Mouse (Mus musculus): Measurements from ENCODE around the gene Ralgds. TPM values are rescaled to one million over a fixed set of nuclear protein-coding genes. Genes with fewer than 3 reads are reported as not detected.

Ralgds gene
- polyA plus RNA-seq, 1 experiment = 133 TPM

DNA sequence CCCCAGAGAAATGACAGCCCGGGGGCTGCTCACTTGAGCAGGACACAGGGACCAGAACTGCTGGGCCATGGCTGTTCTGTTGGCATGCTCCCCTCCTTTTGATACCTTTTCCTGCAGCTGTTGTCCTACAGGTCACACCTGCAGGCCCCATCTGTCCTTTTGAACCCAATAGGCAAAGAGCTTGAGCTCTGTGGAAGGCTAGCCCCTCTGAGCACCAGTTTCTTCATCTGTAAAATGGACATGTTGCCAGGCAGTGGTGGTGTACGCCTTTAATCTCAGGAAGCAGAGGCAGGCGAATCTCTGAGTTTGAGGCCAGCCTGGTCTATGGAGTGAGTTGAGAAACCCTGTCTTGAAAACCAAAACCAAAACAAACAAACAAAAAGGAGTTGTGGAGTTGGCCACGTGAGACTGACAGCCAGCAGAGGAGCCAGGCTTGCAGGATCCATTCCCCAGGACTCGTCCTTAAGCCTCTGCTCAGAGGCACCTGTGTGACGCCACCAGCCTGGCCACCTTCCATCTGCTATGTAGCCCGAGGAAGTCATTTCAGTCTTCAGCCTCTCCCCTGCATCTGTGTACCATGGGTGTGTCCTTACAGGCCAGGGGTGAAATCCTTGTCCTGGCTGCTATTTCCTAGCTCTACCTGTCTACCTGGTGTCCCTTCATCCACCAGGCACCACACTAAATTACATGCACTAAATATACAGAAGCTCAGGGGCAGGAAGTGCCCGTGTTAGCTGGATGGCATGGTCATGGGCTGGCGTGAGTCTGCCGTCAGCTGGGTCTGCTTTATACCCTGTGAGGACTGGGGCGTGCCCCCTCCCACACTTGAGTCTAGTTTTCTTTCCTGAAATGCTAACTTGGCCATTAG, 24.1 kb downstream of the Ralgds start:
- no peaks in the 10 kb centered on the region for H3K27me3 ChIP-seq (ENCODE audit: control insufficient read depth, insufficient read depth, low read length)
- WGBS = 28% methylated on average over 11 of the region's 11 CpGs
- H3K4me3 ChIP-seq (replicated peaks; ENCODE audit: insufficient read depth, low read depth, low read length) = no peak overlapping the region
- TF ChIP-seq POLR2A (IDR thresholded peaks at IDR 0.05; ENCODE audit: borderline replicate concordance, insufficient read depth, low read length) (no peak), CTCF (IDR thresholded peaks at IDR 0.05; ENCODE audit: borderline replicate concordance, insufficient read depth, low read depth, low read length) (no peak)
- H3K27ac ChIP-seq (ENCODE audit: insufficient read depth, low read length) = peak overlapping the region; percentile 91
- DNase-seq = peak in 1 of 2 experiments; percentile 63
- H3K4me1 ChIP-seq (ENCODE audit: control insufficient read depth, insufficient read depth, low read length) = peaks cover 70% of the 10 kb centered on the region

DNA sequence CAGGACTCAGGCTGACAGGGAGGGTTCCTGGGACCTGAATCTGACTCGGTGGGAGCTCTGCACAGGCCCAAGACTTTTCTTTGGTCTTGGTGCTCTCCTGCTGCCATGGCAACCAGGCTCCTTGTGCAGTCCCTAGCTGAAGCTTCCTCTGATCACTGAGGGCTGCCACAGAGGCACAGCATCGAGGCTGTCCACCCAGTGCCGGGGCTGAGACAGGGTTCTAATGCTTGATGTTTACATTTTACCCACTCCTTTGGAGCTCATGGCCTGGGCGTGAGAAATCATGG, 24.7 kb downstream of the Ralgds start:
- Histone ChIP-seq H3K27ac (ENCODE audit: insufficient read depth, low read length) (peak overlapping the region; percentile 91), H3K4me3 (replicated peaks; ENCODE audit: insufficient read depth, low read depth, low read length) (no peak overlapping the region), H3K4me1 (ENCODE audit: control insufficient read depth, insufficient read depth, low read length) (peaks cover 71% of the 10 kb centered on the region), H3K27me3 (ENCODE audit: control insufficient read depth, insufficient read depth, low read length) (no peaks in the 10 kb centered on the region)
- DNase-seq = peak in 1 of 2 experiments; percentile 48
- TF ChIP-seq CTCF (IDR thresholded peaks at IDR 0.05; ENCODE audit: borderline replicate concordance, insufficient read depth, low read depth, low read length) (no peak), POLR2A (IDR thresholded peaks at IDR 0.05; ENCODE audit: borderline replicate concordance, insufficient read depth, low read length) (no peak)
- 13% methylated on average over 4 of the region's 4 CpGs for WGBS

DNA sequence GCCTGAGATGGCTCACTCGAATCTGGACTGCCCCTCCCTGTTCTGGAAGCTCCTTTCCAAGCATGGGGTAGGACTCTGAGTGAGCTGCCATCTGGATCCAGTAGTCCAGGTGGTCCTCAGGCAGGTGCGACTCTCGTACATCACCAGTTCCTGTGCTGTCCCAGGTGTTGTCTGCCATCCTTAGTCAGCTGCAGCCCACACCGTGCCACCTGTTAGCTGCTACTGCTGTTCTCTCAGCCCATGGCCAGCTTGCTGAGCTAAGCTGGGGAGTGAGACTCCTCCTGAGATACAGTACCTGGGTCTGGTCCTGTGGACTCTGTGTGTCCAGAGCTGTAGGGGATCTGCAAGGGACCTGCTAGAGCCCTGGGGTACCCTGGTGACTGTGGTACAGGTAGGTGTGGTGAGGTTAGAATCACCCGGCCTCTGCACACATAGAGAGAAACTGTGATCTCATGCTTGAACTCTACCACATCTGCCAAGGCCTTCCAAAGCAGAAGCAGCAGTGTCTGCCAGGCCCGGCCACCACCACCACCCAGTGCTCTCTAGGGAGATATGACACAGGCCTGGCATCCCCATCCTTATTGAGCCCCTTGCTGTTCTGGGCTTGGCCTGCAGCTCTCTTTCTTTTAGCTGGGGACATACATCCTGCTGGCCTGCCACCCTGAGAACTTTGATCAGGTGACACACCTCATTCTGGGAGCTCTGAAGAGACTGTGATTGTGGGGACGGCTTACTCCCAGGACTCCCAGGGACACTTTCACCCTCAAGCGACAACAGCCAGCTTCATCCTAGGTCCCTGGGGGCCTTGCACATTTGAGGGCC, 25.3 kb downstream of the Ralgds start:
- no peaks in the 10 kb centered on the region for H3K27me3 ChIP-seq (ENCODE audit: control insufficient read depth, insufficient read depth, low read length)
- peak in 1 of 2 experiments; percentile 61 for DNase-seq
- TF ChIP-seq POLR2A (IDR thresholded peaks at IDR 0.05; ENCODE audit: borderline replicate concordance, insufficient read depth, low read length) (no peak), CTCF (IDR thresholded peaks at IDR 0.05; ENCODE audit: borderline replicate concordance, insufficient read depth, low read depth, low read length) (no peak)
- H3K4me1 ChIP-seq (ENCODE audit: control insufficient read depth, insufficient read depth, low read length) = peaks cover 74% of the 10 kb centered on the region
- 13% methylated on average over 8 of the region's 8 CpGs for WGBS
- peak overlapping the region; percentile 91 for H3K27ac ChIP-seq (ENCODE audit: insufficient read depth, low read length)
- H3K4me3 ChIP-seq (replicated peaks; ENCODE audit: insufficient read depth, low read depth, low read length) = no peak overlapping the region

DNA sequence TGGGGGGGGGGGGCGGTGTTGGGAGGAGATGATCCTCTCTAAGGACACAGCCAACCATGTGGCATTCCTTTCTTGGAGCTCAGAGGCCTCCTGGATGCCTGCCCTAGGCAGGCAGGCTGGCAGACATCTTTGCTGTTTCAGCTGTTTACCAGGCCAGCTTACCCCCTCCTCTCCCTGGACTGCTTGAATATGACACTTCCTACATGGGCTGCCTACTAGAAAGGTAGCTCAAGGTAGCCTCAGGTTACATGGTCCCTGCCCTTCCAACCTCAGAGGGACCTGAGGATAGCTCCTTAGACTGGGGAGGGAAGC, 25.8 kb downstream of the Ralgds start:
- Histone ChIP-seq H3K4me1 (ENCODE audit: control insufficient read depth, insufficient read depth, low read length) (peaks cover 80% of the 10 kb centered on the region), H3K4me3 (replicated peaks; ENCODE audit: insufficient read depth, low read depth, low read length) (no peak overlapping the region), H3K27ac (ENCODE audit: insufficient read depth, low read length) (peak overlapping the region; percentile 80), H3K27me3 (ENCODE audit: control insufficient read depth, insufficient read depth, low read length) (no peaks in the 10 kb centered on the region)
- DNase-seq = peak in 1 of 2 experiments; percentile 71
- TF ChIP-seq CTCF (IDR thresholded peaks at IDR 0.05; ENCODE audit: borderline replicate concordance, insufficient read depth, low read depth, low read length) (no peak), POLR2A (IDR thresholded peaks at IDR 0.05; ENCODE audit: borderline replicate concordance, insufficient read depth, low read length) (no peak)
- 0% methylated on average over 1 of the region's 1 CpGs for WGBS

- Histone ChIP-seq H3K27me3 (ENCODE audit: control insufficient read depth, insufficient read depth, low read length) (no peaks in the 10 kb centered on the region), H3K4me3 (replicated peaks; ENCODE audit: insufficient read depth, low read depth, low read length) (no peak overlapping the region), H3K27ac (ENCODE audit: insufficient read depth, low read length) (peak overlapping the region; percentile 80), H3K4me1 (ENCODE audit: control insufficient read depth, insufficient read depth, low read length) (peaks cover 84% of the 10 kb centered on the region)
- TF ChIP-seq CTCF (IDR thresholded peaks at IDR 0.05; ENCODE audit: borderline replicate concordance, insufficient read depth, low read depth, low read length) (no peak), POLR2A (IDR thresholded peaks at IDR 0.05; ENCODE audit: borderline replicate concordance, insufficient read depth, low read length) (no peak)
- WGBS = 10% methylated on average over 7 of the region's 7 CpGs
- DNase-seq = peak in 1 of 2 experiments; percentile 58
Measured at GRCm38 (mm10) chr2:28539206-28539605, 26.3 kb downstream of the Ralgds start.

DNA sequence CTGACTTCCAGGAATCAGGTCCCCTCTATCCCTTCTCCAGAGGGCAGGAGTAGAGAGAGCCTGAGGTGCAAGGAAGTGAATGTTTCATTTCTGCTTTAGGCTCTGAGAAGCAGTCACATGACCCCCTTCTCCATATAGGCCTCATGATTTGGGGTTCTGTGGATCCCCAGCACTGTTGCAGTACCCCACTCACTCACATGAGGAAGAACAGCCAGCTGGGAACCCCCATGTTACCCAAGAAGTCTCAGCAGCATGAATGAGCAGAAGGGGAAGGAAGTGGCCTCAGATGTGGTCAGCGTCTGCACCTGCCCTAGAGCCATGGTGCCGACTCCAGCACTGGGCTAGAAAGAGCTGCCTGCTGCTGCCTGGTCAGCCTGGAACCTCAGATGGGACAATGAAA, 27.0 kb downstream of the Ralgds start:
- peak overlapping the region; percentile 80 for H3K27ac ChIP-seq (ENCODE audit: insufficient read depth, low read length)
- H3K4me3 ChIP-seq (replicated peaks; ENCODE audit: insufficient read depth, low read depth, low read length) = no peak overlapping the region
- TF ChIP-seq POLR2A (IDR thresholded peaks at IDR 0.05; ENCODE audit: borderline replicate concordance, insufficient read depth, low read length) = no peak
- no peak for TF ChIP-seq CTCF (IDR thresholded peaks at IDR 0.05; ENCODE audit: borderline replicate concordance, insufficient read depth, low read depth, low read length)
- no peaks in the 10 kb centered on the region for H3K27me3 ChIP-seq (ENCODE audit: control insufficient read depth, insufficient read depth, low read length)
- no peak for DNase-seq
- H3K4me1 ChIP-seq (ENCODE audit: control insufficient read depth, insufficient read depth, low read length) = peaks cover 89% of the 10 kb centered on the region
- 26% methylated on average over 2 of the region's 2 CpGs for WGBS

DNA sequence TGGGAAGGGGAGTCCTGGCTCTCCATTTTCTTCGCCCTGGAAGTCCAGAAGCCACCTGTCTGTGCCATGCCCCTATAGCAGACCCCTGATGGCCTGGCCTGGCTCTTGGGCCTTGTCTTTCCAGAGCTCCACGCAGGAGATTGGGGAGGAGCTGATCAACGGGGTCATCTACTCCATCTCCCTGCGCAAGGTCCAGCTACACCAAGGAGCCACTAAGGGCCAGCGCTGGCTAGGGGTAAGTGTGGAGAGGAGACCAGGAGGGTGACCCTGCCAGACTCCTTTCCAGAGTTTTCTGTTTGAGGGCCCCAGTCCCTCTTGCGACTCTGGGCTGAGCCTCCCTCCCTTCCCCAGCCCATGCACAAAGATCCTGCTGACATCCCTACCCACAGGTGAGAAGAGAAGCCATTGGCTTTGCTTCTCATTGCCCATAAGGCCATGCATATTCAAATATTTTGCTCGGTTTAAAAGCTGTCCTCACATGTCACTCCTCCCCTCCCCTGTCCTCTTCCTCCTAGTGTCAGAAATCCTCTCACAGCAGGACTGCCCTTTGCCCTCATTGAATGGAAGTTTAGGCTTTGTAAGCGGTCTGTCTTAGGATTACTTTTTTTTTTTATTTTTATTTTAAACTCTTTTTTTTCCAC, 27.8 kb downstream of the Ralgds start:
- Histone ChIP-seq H3K4me1 (ENCODE audit: control insufficient read depth, insufficient read depth, low read length) (peaks cover 95% of the 10 kb centered on the region), H3K27ac (ENCODE audit: insufficient read depth, low read length) (0 out of 2 replicates have a peak overlapping the region, but pooled peaks have one; percentile 80)
- 72% methylated on average over 8 of the region's 8 CpGs for WGBS

More for the DNA sequence above, 27.8 kb downstream of the Ralgds start:
- no peak overlapping the region for H3K4me3 ChIP-seq (replicated peaks; ENCODE audit: insufficient read depth, low read depth, low read length)
- no peak for DNase-seq
- TF ChIP-seq CTCF (IDR thresholded peaks at IDR 0.05; ENCODE audit: borderline replicate concordance, insufficient read depth, low read depth, low read length) = no peak
- TF ChIP-seq POLR2A (IDR thresholded peaks at IDR 0.05; ENCODE audit: borderline replicate concordance, insufficient read depth, low read length) = no peak
- no peaks in the 10 kb centered on the region for H3K27me3 ChIP-seq (ENCODE audit: control insufficient read depth, insufficient read depth, low read length)
